Mouse (Mus musculus): ENCODE results near the gene Olfr518.

Gene Olfr518

GRCm38 (mm10) chr7:108884906-108885305, at the start of gene Olfr518:
Olfr518 (minus strand) TSS chr7:108885006.
- DNase-seq (ENCODE audit: low read depth, low spot score), result no peak

GRCm38 (mm10) chr7:108933794-108934731, 49.3 kb upstream of the Olfr518 start, which contains the start of gene Eif3f:
Eif3f (plus strand) TSS chr7:108934417.
- peak; percentile 98 for DNase-seq (ENCODE audit: low read depth, low spot score)

- DNase-seq (ENCODE audit: low read depth, low spot score), result no peak
Observed at GRCm38 (mm10) chr7:108929726-108930393, 45.1 kb upstream of the Olfr518 start, which contains the start of gene Nlrp10. Nlrp10 (minus strand) TSS chr7:108930178.

DNA sequence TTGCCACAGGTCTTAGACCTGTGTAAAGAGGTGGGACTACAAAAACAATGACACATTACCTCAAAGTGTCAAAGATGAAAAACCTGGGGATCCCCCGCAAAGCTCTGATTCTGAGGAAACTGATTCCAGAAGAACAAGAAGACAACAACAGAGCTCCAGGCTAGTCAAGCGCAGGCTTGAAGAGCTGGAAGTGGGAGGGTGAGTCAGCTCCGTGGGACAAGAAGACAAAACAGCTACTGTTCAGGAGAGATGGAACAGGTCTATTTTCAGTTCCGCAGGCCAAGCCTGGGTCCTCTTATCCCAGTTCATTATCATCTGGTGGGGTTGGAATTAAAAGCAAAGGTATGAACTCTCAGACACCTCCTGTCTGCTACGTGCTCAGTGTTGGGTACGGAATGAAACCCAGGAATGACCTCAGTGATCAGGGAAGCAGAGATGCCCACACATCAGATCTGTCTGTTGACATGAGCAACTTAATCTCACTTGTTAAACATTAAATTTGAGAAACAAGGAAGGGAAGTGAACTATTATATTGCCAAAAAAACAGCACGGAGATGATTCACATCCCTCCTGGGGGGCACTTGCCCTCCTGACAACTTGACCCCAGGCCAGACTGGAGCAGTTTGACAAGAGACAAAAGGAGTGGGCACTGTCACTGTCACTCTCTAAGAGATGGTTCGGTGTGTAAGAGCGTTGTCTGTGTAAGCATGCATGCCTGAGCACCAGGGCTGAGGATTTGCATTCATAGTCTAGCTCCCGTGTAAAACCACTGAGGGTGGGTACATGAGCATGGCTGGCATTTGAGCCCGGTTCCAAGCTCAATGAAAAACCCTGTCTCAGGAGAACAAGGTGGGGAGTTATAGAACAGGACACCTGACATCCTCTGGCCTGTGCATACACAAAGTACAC, 43.7 kb upstream of the Olfr518 start:
- no peak for DNase-seq (ENCODE audit: low read depth, low spot score)

GRCm38 (mm10) chr7:108927043-108927442, 42.2 kb upstream of the Olfr518 start:
- no peak for DNase-seq (ENCODE audit: low read depth, low spot score)

- no peak for DNase-seq (ENCODE audit: low read depth, low spot score)
Observed at GRCm38 (mm10) chr7:108903969-108904368, 19.2 kb upstream of the Olfr518 start.

GRCm38 (mm10) chr7:108894320-108894719, 9.5 kb upstream of the Olfr518 start, which contains the start of gene Olfr519:
Olfr519 (minus strand) TSS chr7:108894420.
- no peak for DNase-seq (ENCODE audit: low read depth, low spot score)

GRCm38 (mm10) chr7:108872279-108872678, 12.5 kb downstream of the Olfr518 start, which contains the start of gene Olfr517:
Olfr517 (minus strand) TSS chr7:108872379.
- DNase-seq (ENCODE audit: low read depth, low spot score), result no peak

- no peak for DNase-seq (ENCODE audit: low read depth, low spot score)
Observed at GRCm38 (mm10) chr7:108850429-108850828, 34.4 kb downstream of the Olfr518 start, which contains the start of gene Olfr516. Olfr516 (minus strand) TSS chr7:108850529.
